ENCODE assay signal across 16 mouse cellular contexts in genomic region chr4:80874121-80874859, GRCm38 (mm10). TPM values are rescaled to one million over a fixed set of nuclear protein-coding genes. Genes with fewer than 3 reads are reported as not detected.
DNase-seq lines count a peak whose midpoint lies in the region; ATAC-seq and TF ChIP-seq lines count a peak whose summit lies in the region.
"Had no signal": no experiment of that assay in that cellular context is flagged by ENCODE, and none has a peak within 500 bp of the region (broad histone marks: within the 10 kb centered on the region; RNA-seq: fewer than 3 reads in every experiment).

No protein-coding gene starts in this region.

- no peak overlapping the region for H3K4me2 ChIP-seq in kidney, embryonic 15.5 days
- no peak overlapping the region for H3K4me2 ChIP-seq in liver, embryonic 15.5 days
- H3K4me2 ChIP-seq: embryonic facial prominence, embryonic 15.5 days had no signal

- H3K36me3 ChIP-seq in kidney, embryonic 15.5 days, result no peaks in the 10 kb centered on the region
- H3K36me3 ChIP-seq in liver, embryonic 15.5 days (replicated peaks), result no peaks in the 10 kb centered on the region
- H3K36me3 ChIP-seq: embryonic facial prominence, embryonic 15.5 days had no signal

- H3K27ac ChIP-seq in kidney, embryonic 15.5 days, result peak overlapping the region; percentile 48; the same call in 1 of the 2 replicates
- H3K27ac ChIP-seq in liver, embryonic 15.5 days (replicated peaks), result no peak overlapping the region; the same call in 1 of the 2 replicates
- no peak overlapping the region for H3K27ac ChIP-seq in cerebellum, adult 2 months (ENCODE audit: insufficient read depth, low read length)
- H3K27ac ChIP-seq: embryonic facial prominence, embryonic 15.5 days had no signal

- peak; percentile 55 for DNase-seq in 3T3-L1 (ENCODE audit: low read depth, low spot score)
- peak; percentile 6 for DNase-seq in Muller cell, postnatal 12 days (ENCODE audit: inconsistent ontology term)
- DNase-seq in cerebellum, adult 2 months, result no peak
- no peak for DNase-seq in adrenal gland, adult 8-10 months
- no peak for DNase-seq in heart, postnatal 10 days
- no peak for DNase-seq in urinary bladder, postnatal 25 days (ENCODE audit: low spot score)
- DNase-seq: cerebellum, postnatal 14 days; forebrain, postnatal 0 days; heart, postnatal 14 days had no signal

- 23% methylated on average over 5 of the region's 5 CpGs for WGBS in kidney, embryonic 15.5 days
- 44% methylated on average over 5 of the region's 5 CpGs for WGBS in liver, embryonic 15.5 days (ENCODE audit: insufficient replicate concordance)
- WGBS in cerebellum, adult 2 months, result 68% methylated on average over 5 of the region's 5 CpGs

- ATAC-seq in kidney, embryonic 15.5 days (replicated peaks; ENCODE audit: low FRiP score), result peak; percentile 84
- ATAC-seq in liver, embryonic 15.5 days (ENCODE audit: insufficient read depth), result peak; percentile 64
- ATAC-seq: forebrain, postnatal 0 days; midbrain, embryonic 16.5 days had no signal

- H3K4me3 ChIP-seq in kidney, embryonic 15.5 days (replicated peaks), result no peak overlapping the region
- no peak overlapping the region for H3K4me3 ChIP-seq in liver, embryonic 15.5 days (replicated peaks)
- no peak overlapping the region for H3K4me3 ChIP-seq in cerebellum, adult 2 months (replicated peaks; ENCODE audit: insufficient read depth, low read depth, low read length)
- H3K4me3 ChIP-seq: embryonic facial prominence, embryonic 15.5 days had no signal

- no peak for TF ChIP-seq POLR2A in cerebellum, adult 2 months (IDR thresholded peaks at IDR 0.05; ENCODE audit: borderline replicate concordance, insufficient read depth, low read length)

- H3K27me3 ChIP-seq in kidney, embryonic 15.5 days, result no peaks in the 10 kb centered on the region
- no peaks in the 10 kb centered on the region for H3K27me3 ChIP-seq in liver, embryonic 15.5 days
- H3K27me3 ChIP-seq in cerebellum, adult 2 months (ENCODE audit: control insufficient read depth, insufficient read depth, low read length), result no peaks in the 10 kb centered on the region
- H3K27me3 ChIP-seq: embryonic facial prominence, embryonic 15.5 days had no signal

- intact Hi-C loops in heart, postnatal 10 days (cut with DNase I), result loop anchor here (2.0 to 10.0 kb wide), 4 partner anchors 78 to 303 kb away; no protein-coding TSS in a partner anchor

- no peak for TF ChIP-seq CTCF in cerebellum, adult 2 months (IDR thresholded peaks at IDR 0.05; ENCODE audit: borderline replicate concordance, insufficient read depth, low read depth, low read length)

- peaks cover 19% of the 10 kb centered on the region for H3K4me1 ChIP-seq in kidney, embryonic 15.5 days
- no peaks in the 10 kb centered on the region for H3K4me1 ChIP-seq in liver, embryonic 15.5 days (replicated peaks)
- no peaks in the 10 kb centered on the region for H3K4me1 ChIP-seq in cerebellum, adult 2 months (ENCODE audit: control insufficient read depth, insufficient read depth, low read length)

- H3K9me3 ChIP-seq in kidney, embryonic 15.5 days (replicated peaks), result no peaks in the 10 kb centered on the region
- no peaks in the 10 kb centered on the region for H3K9me3 ChIP-seq in liver, embryonic 15.5 days (replicated peaks)
- H3K9me3 ChIP-seq: embryonic facial prominence, embryonic 15.5 days had no signal

- H3K9ac ChIP-seq in kidney, embryonic 15.5 days, result no peak overlapping the region
- H3K9ac ChIP-seq in liver, embryonic 15.5 days, result no peak overlapping the region
- H3K9ac ChIP-seq: embryonic facial prominence, embryonic 15.5 days; forebrain, postnatal 0 days had no signal

RNA-seq across cellular contexts. Expression of gene Lurap1l, which starts 36.2 kb away (rescaled TPM):
- polyA plus RNA-seq in kidney, embryonic 15.5 days (2015; fragmentation: Nextera tagmentation; extraction: Ambion mirVana), result 13.6 and 15.0 TPM in 2 replicates
- 5.5 and 6.9 TPM in 2 replicates for polyA plus RNA-seq in liver, embryonic 15.5 days (2015; fragmentation: Nextera tagmentation; extraction: Ambion mirVana)
- polyA plus RNA-seq in cerebellum, adult 2 months (2012; rRNA removed), result 5.0 and 7.0 TPM in 2 replicates
- total RNA-seq in adrenal gland, adult 8-10 months (2022), result 10 to 100 TPM in 1 of 4 experiments, 1 to 10 TPM in 3; 5.4 to 11.2 (median 8.8) TPM
- 1 to 10 TPM; 3.3 to 4.2 TPM for total RNA-seq in heart, postnatal 10 days (2021)

RNA-seq across cellular contexts. Expression of gene Tyrp1, which starts 40.4 kb away (rescaled TPM):
- not detected in 2 replicates for polyA plus RNA-seq in kidney, embryonic 15.5 days (2015; fragmentation: Nextera tagmentation; extraction: Ambion mirVana)
- not detected in 2 replicates for polyA plus RNA-seq in liver, embryonic 15.5 days (2015; fragmentation: Nextera tagmentation; extraction: Ambion mirVana)
- polyA plus RNA-seq in cerebellum, adult 2 months (2012; rRNA removed), result 0.21 and 0.33 TPM in 2 replicates
- total RNA-seq in adrenal gland, adult 8-10 months (2022), result not detected
- total RNA-seq in heart, postnatal 10 days (2021), result under 1 TPM; 0.17 to 0.22 TPM
- polyA plus RNA-seq: gonadal fat pad, adult 2 months; neural tube, embryonic 14.5 days; stomach, embryonic 14.5 days had no signal

Comparison
In these comparisons a context has a peak if more than half of its experiments do, and no peak if none do; other contexts are left out.
1. DNase-seq: peak in 3T3-L1 (single experiment) and Muller cell, postnatal 12 days (single experiment); none in cerebellum, adult 2 months (0 of 2), adrenal gland, adult 8-10 months (single experiment), heart, postnatal 10 days (0 of 2) and urinary bladder, postnatal 25 days (single experiment).